Mouse (Mus musculus): ENCODE measurements around the gene Dclk2.

- no peak for TF ChIP-seq CTCF (IDR thresholded peaks at IDR 0.05; ENCODE audit: low read depth)
- TF ChIP-seq EP300 (IDR thresholded peaks at IDR 0.05; ENCODE audit: low read depth) = no peak
These were observed 136.6 kb downstream of the Dclk2 start for GRCm38 (mm10) chr3:86784051-86784450.

Measured in heart, postnatal 0 days (tissue).